Mouse (Mus musculus) stomach, embryonic 14.5 days (tissue): ENCODE measurements around the gene Tbca. TPM values are rescaled to one million over a fixed set of nuclear protein-coding genes. Genes with fewer than 3 reads are reported as not detected.

Experiments
- ATAC-seq: fragments of 200-750 bp; cut with Nextera tagmentation; 2 replicates; pipeline ENCODE4 v1.8.0; 2017; ENCODE audit warnings: low read depth, moderate TSS enrichment; ENCODE audit not compliant: insufficient number of reproducible peaks, insufficient read depth, low FRiP score
- H3K27ac ChIP-seq: fragments of 300-500 bp; sonication (generic); 2 replicates; pipeline ENCODE4 v1.5.1; 2014; ENCODE audit warnings: mild to moderate bottlenecking, low read length, moderate library complexity, mixed read lengths
- H3K27me3 ChIP-seq: fragments of 300-500 bp; sonication (generic); 2 replicates; pipeline ENCODE4 v1.6.1; 2014; ENCODE audit warnings: low read length, control low read depth, mixed read lengths; ENCODE audit not compliant: control insufficient read depth, insufficient read depth
- H3K36me3 ChIP-seq: fragments of 300-500 bp; sonication (generic); 2 replicates; pipeline ENCODE4 v1.6.1; 2014; ENCODE audit warnings: mild to moderate bottlenecking, control low read depth, low read length, moderate library complexity, mixed read lengths; ENCODE audit not compliant: control insufficient read depth, insufficient read depth
- H3K4me1 ChIP-seq: fragments of 300-500 bp; sonication (generic); 2 replicates; pipeline ENCODE4 v1.6.1; 2014; ENCODE audit warnings: low read length, control low read depth, mixed read lengths; ENCODE audit not compliant: control insufficient read depth, insufficient read depth
- H3K4me2 ChIP-seq: fragments of 300-500 bp; sonication (generic); replicated peaks from 2 replicates; pipeline ENCODE4 v1.6.1; 2014; ENCODE audit warnings: low read depth, low read length, control low read depth
- H3K4me3 ChIP-seq: fragments of 300-500 bp; sonication (generic); 2 replicates; pipeline ENCODE4 v1.5.1; 2014; ENCODE audit warnings: low read depth, low read length, control low read depth
- H3K9ac ChIP-seq: fragments of 300-500 bp; sonication (generic); replicated peaks from 2 replicates; pipeline ENCODE4 v1.6.1; 2014; ENCODE audit warnings: low read depth, mild to moderate bottlenecking, control low read depth, low read length, moderate library complexity, mixed read lengths
- H3K9me3 ChIP-seq: fragments of 300-500 bp; sonication (generic); 2 replicates; pipeline ENCODE4 v1.6.1; 2016; ENCODE audit warnings: low read depth, low read length, control low read depth; ENCODE audit not compliant: control insufficient read depth
- WGBS: fragments of 180-500 bp; shearing (Covaris S2); extraction: QIAGEN DNeasy Blood & Tissue Kit; methylation state at CpG from one replicate; pipeline ENCODE4 v1.1.7; 2014; 5-methylcytosine and 5-hydroxymethylcytosine counted together
- polyA plus RNA-seq: library from polyadenylated mRNA; unstranded; fragments of >200 nt; fragmentation: Nextera tagmentation; extraction: Ambion mirVana; gene quantifications from 2 replicates; pipeline ENCODE4 v1.2.1, GENCODE M21; 2014

Gene Tbca
- polyA plus RNA-seq, 1 experiment from 2014 or later: 251 TPM

GRCm38 (mm10) chr13:94859256-94859655 is 70.5 kb downstream of the Tbca start:
- ATAC-seq: no peak
- WGBS: 70% methylated on average over 8 of the region's 8 CpGs
- Histone ChIP-seq H3K27me3 (no peaks in the 10 kb centered on the region), H3K9ac (no peak overlapping the region), H3K4me1 (no peaks in the 10 kb centered on the region), H3K4me3 (no peak overlapping the region), H3K36me3 (no peaks in the 10 kb centered on the region), H3K27ac (no peak overlapping the region), H3K4me2 (no peak overlapping the region), H3K9me3 (no peaks in the 10 kb centered on the region)

GRCm38 (mm10) chr13:94862491-94863230 is 74.0 kb downstream of the Tbca start:
- no peaks in the 10 kb centered on the region for H3K4me1 ChIP-seq
- H3K4me2 ChIP-seq: no peak overlapping the region
- H3K27me3 ChIP-seq: peaks cover 11% of the 10 kb centered on the region
- H3K4me3 ChIP-seq: no peak overlapping the region
- no peak overlapping the region for H3K9ac ChIP-seq
- no peaks in the 10 kb centered on the region for H3K36me3 ChIP-seq
- WGBS: 66% methylated on average over 5 of the region's 5 CpGs
- no peaks in the 10 kb centered on the region for H3K9me3 ChIP-seq
- no peak overlapping the region for H3K27ac ChIP-seq
- no peak for ATAC-seq

- H3K4me3 ChIP-seq: no peak overlapping the region
- 21% methylated on average over 2 of the region's 2 CpGs for WGBS
- H3K27me3 ChIP-seq: peaks cover 37% of the 10 kb centered on the region
Observed at GRCm38 (mm10) chr13:94866906-94867305, 78.2 kb downstream of the Tbca start.

GRCm38 (mm10) chr13:94867772-94868171 is 79.1 kb downstream of the Tbca start:
- H3K9ac ChIP-seq: no peak overlapping the region
- H3K4me3 ChIP-seq: no peak overlapping the region
- ATAC-seq: no peak
- peaks cover 46% of the 10 kb centered on the region for H3K27me3 ChIP-seq
- H3K9me3 ChIP-seq: no peaks in the 10 kb centered on the region
- H3K4me2 ChIP-seq: no peak overlapping the region
- 53% methylated on average over 4 of the region's 4 CpGs for WGBS
- 0 out of 2 replicates have a peak, but pooled peaks cover 6% of the 10 kb centered on the region for H3K4me1 ChIP-seq
- H3K36me3 ChIP-seq: no peaks in the 10 kb centered on the region
- no peak overlapping the region for H3K27ac ChIP-seq

More at GRCm38 (mm10) chr13:94866906-94867305, 78.2 kb downstream of the Tbca start:
- no peak for ATAC-seq
- H3K4me2 ChIP-seq: no peak overlapping the region
- no peak overlapping the region for H3K27ac ChIP-seq
- H3K9me3 ChIP-seq: no peaks in the 10 kb centered on the region
- H3K4me1 ChIP-seq: 0 out of 2 replicates have a peak, but pooled peaks cover 6% of the 10 kb centered on the region
- no peaks in the 10 kb centered on the region for H3K36me3 ChIP-seq
- no peak overlapping the region for H3K9ac ChIP-seq

GRCm38 (mm10) chr13:94868478-94868950 is 79.8 kb downstream of the Tbca start:
- peak; percentile 69 for ATAC-seq
- Histone ChIP-seq H3K9me3 (no peaks in the 10 kb centered on the region), H3K36me3 (no peaks in the 10 kb centered on the region), H3K27me3 (peaks cover 53% of the 10 kb centered on the region), H3K9ac (no peak overlapping the region), H3K27ac (no peak overlapping the region), H3K4me1 (0 out of 2 replicates have a peak, but pooled peaks cover 6% of the 10 kb centered on the region), H3K4me3 (peak overlapping the region; percentile 24), H3K4me2 (peak overlapping the region; percentile 49)
- under 1% methylated on average over 32 of the region's 35 CpGs for WGBS

- Histone ChIP-seq H3K4me3 (no peak overlapping the region), H3K36me3 (no peaks in the 10 kb centered on the region), H3K27ac (no peak overlapping the region), H3K4me1 (0 out of 2 replicates have a peak, but pooled peaks cover 6% of the 10 kb centered on the region), H3K9me3 (no peaks in the 10 kb centered on the region), H3K4me2 (no peak overlapping the region), H3K9ac (no peak overlapping the region), H3K27me3 (peaks cover 57% of the 10 kb centered on the region)
- ATAC-seq: no peak
- 3% methylated on average over 8 of the region's 8 CpGs for WGBS
Observed at GRCm38 (mm10) chr13:94869541-94869940, 80.8 kb downstream of the Tbca start.

GRCm38 (mm10) chr13:94870071-94870460 is 81.4 kb downstream of the Tbca start:
- H3K27me3 ChIP-seq: peaks cover 62% of the 10 kb centered on the region
- H3K9me3 ChIP-seq: no peaks in the 10 kb centered on the region
- H3K4me3 ChIP-seq: no peak overlapping the region
- WGBS: 1% methylated on average over 9 of the region's 9 CpGs
- ATAC-seq: no peak
- H3K36me3 ChIP-seq: no peaks in the 10 kb centered on the region
- H3K4me2 ChIP-seq: no peak overlapping the region
- H3K27ac ChIP-seq: no peak overlapping the region
- no peak overlapping the region for H3K9ac ChIP-seq
- 0 out of 2 replicates have a peak, but pooled peaks cover 6% of the 10 kb centered on the region for H3K4me1 ChIP-seq

- 1% methylated on average over 21 of the region's 21 CpGs for WGBS
- ATAC-seq: no peak
Observed at GRCm38 (mm10) chr13:94870461-94871186, 81.9 kb downstream of the Tbca start.

More at GRCm38 (mm10) chr13:94870461-94871186, 81.9 kb downstream of the Tbca start:
- H3K4me1 ChIP-seq: 0 out of 2 replicates have a peak, but pooled peaks cover 6% of the 10 kb centered on the region
- no peak overlapping the region for H3K27ac ChIP-seq
- no peak overlapping the region for H3K4me2 ChIP-seq
- no peak overlapping the region for H3K9ac ChIP-seq
- H3K9me3 ChIP-seq: no peaks in the 10 kb centered on the region
- no peak overlapping the region for H3K4me3 ChIP-seq
- H3K27me3 ChIP-seq: peaks cover 62% of the 10 kb centered on the region
- no peaks in the 10 kb centered on the region for H3K36me3 ChIP-seq
